Mouse (Mus musculus): ENCODE results near the gene Znrf1. TPM values are rescaled to one million over a fixed set of nuclear protein-coding genes. Genes with fewer than 3 reads are reported as not detected.
A peak's percentile ranks its signal among the peaks of the same experiment; 100 is the strongest.

The Znrf1 gene
- polyA plus RNA-seq, 1 experiment = 88.8 TPM

DNA sequence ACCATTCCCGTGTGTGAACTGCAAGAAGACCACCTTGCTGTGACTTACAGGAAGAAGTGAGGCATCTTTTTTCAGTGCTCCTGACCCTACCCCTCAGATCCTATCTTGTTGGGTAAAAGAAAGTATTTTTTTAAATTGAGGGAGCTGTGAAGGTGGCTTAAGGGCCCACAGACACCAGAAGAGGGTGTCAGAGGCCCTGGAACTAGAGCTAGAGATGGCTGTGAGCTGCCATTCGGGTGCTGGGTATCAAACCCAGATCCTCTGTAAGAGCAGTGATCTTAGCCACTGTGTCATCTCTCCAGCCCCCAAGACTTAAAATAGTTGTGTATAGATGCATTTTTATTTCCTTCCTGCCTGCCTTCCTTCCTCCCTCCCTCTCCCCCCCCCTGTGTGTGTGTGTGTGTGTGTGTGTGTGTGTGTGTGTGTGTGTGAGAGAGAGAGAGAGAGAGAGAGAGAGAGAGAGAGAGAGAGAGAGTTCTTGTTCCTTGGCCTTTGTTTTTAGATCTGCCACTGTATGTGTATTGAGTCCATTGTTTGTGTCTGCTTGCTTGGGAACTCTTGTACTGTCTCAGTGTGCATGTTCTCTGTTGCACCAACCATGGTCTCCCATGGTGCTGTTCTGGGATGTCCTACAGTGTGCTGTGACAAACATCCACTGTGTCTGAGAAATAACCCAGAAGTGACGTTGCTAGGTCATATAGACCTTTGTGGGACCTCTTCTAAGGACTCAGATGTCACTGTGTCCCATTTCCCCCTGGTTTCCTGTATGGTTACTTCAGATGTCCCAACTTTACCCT lies 58.3 kb downstream of the Znrf1 start:
- Histone ChIP-seq H3K27ac (ENCODE audit: insufficient read depth, low read depth, low read length) (peak overlapping the region; percentile 24; the same call in 1 of the 2 replicates), H3K4me3 (ENCODE audit: insufficient read depth, low read length) (no peak overlapping the region), H3K4me1 (ENCODE audit: control insufficient read depth, insufficient read depth, low read length) (peaks cover 78% of the 10 kb centered on the region)
- no peak for TF ChIP-seq CTCF (IDR thresholded peaks at IDR 0.05; ENCODE audit: low read depth, low read length)
- TF ChIP-seq POLR2A (IDR thresholded peaks at IDR 0.05; ENCODE audit: borderline replicate concordance, low read depth, low read length) = no peak

DNA sequence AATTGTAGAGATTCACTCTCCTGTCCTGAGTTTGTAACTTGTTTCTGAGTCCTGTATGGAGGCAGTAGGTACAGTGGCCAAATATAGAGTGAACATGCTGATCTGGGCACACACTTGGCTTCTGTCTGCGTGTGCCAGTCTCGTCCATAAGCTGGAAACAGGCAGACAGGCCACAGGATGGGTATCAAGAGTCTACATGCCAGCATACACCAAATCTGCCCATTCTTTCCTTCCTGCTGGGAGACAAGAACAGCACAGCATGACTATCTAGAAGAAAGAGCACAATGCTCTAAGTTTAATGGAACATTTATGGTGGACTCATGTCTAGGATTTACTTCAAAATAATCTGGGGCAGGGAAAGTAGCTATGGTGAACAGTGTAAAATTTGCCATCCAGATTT lies 59.1 kb downstream of the Znrf1 start:
- TF ChIP-seq POLR2A (IDR thresholded peaks at IDR 0.05; ENCODE audit: borderline replicate concordance, low read depth, low read length) (no peak), CTCF (IDR thresholded peaks at IDR 0.05; ENCODE audit: low read depth, low read length) (no peak)
- peaks cover 78% of the 10 kb centered on the region for H3K4me1 ChIP-seq (ENCODE audit: control insufficient read depth, insufficient read depth, low read length)
- no peak overlapping the region for H3K27ac ChIP-seq (ENCODE audit: insufficient read depth, low read depth, low read length)
- no peak overlapping the region for H3K4me3 ChIP-seq (ENCODE audit: insufficient read depth, low read length)

GRCm38 (mm10) chr8:111595712-111596484 lies 60.0 kb downstream of the Znrf1 start:
- Histone ChIP-seq H3K4me1 (ENCODE audit: control insufficient read depth, insufficient read depth, low read length) (peaks cover 72% of the 10 kb centered on the region), H3K27ac (ENCODE audit: insufficient read depth, low read depth, low read length) (peak overlapping the region; percentile 75), H3K4me3 (ENCODE audit: insufficient read depth, low read length) (peak overlapping the region; percentile 32)
- TF ChIP-seq POLR2A (IDR thresholded peaks at IDR 0.05; ENCODE audit: borderline replicate concordance, low read depth, low read length) (no peak), CTCF (IDR thresholded peaks at IDR 0.05; ENCODE audit: low read depth, low read length) (no peak)

DNA sequence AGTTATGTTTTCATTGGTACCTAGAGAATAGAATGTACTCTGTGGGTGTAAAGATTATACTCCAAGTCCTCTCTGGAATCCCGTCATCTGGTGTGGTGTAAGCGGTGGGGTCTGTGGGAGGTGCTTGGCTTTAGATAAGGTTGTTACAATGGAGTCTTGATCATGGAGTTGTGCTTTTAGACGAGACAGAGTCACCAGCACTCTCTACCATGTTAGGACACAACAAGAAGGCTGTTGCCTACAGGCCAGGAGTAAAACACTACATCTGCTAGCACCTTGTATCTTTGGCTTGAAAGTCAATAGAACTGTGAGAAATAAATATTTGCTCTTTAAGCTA lies 60.6 kb downstream of the Znrf1 start:
- peaks cover 71% of the 10 kb centered on the region for H3K4me1 ChIP-seq (ENCODE audit: control insufficient read depth, insufficient read depth, low read length)
- TF ChIP-seq POLR2A (IDR thresholded peaks at IDR 0.05; ENCODE audit: borderline replicate concordance, low read depth, low read length) (no peak), CTCF (IDR thresholded peaks at IDR 0.05; ENCODE audit: low read depth, low read length) (no peak)
- H3K27ac ChIP-seq (ENCODE audit: insufficient read depth, low read depth, low read length) = no peak overlapping the region
- no peak overlapping the region for H3K4me3 ChIP-seq (ENCODE audit: insufficient read depth, low read length)

DNA sequence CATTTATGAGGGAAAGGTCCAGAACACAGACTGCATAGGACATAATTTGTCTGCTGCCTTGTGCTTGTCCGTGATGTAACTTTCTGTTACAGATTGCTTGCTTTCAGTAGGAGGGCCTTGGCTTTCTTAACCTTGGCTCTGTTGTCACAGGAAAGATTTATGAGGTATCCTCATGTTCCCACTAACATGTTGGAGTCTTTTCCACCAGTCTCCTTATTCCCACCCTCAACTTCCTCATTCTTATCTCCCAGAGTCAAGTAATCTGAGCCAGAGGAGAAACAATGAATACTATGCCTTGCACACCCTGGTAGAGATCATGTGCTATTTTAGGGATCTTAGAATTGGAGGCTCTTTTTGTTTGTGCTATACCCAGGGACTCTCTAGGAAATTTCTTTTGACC lies 61.4 kb downstream of the Znrf1 start:
- H3K27ac ChIP-seq (ENCODE audit: insufficient read depth, low read depth, low read length) = no peak overlapping the region
- no peak for TF ChIP-seq POLR2A (IDR thresholded peaks at IDR 0.05; ENCODE audit: borderline replicate concordance, low read depth, low read length)
- TF ChIP-seq CTCF (IDR thresholded peaks at IDR 0.05; ENCODE audit: low read depth, low read length) = no peak
- H3K4me1 ChIP-seq (ENCODE audit: control insufficient read depth, insufficient read depth, low read length) = peaks cover 67% of the 10 kb centered on the region

DNA sequence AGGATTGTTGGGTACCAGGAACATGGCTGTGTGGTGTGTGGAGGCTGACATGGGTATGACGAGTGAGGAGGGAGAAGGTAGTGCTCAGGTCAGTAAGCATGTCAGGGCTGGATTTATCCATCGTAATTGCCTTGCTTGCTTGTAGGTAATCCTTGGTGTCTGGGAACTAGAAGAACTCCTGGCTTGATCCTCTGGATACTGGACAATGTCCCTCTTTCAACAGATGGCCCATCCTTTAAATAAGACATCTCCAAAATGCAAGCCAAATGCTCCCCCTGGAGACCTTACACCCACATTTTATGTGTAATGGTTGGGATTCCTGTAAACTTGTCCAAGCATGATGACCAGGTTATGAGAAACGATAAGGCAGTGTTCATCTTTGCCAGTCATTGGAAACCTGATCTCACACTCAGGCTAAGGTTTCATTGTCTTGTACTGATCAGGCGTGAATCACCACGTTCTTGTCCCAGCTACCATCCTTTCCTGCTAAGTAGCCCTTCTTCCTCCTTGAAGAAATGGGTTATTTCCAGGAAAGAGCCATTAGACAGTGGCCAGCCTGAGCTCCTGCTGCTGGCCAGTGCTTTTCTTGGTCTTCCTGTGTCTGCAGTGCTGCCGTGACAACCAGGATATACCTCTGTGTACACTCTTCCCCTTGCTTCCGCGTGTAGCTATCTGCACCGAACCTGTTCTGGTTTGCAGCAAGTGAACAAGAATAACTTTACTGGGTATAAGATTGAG lies 64.0 kb downstream of the Znrf1 start:
- no peak for TF ChIP-seq POLR2A (IDR thresholded peaks at IDR 0.05; ENCODE audit: borderline replicate concordance, low read depth, low read length)
- no peak for TF ChIP-seq CTCF (IDR thresholded peaks at IDR 0.05; ENCODE audit: low read depth, low read length)
- no peak overlapping the region for H3K27ac ChIP-seq (ENCODE audit: insufficient read depth, low read depth, low read length)
- H3K4me3 ChIP-seq (ENCODE audit: insufficient read depth, low read length) = no peak overlapping the region
- H3K4me1 ChIP-seq (ENCODE audit: control insufficient read depth, insufficient read depth, low read length) = peaks cover 47% of the 10 kb centered on the region

More for the DNA sequence above, 61.4 kb downstream of the Znrf1 start:
- no peak overlapping the region for H3K4me3 ChIP-seq (ENCODE audit: insufficient read depth, low read length)

DNA sequence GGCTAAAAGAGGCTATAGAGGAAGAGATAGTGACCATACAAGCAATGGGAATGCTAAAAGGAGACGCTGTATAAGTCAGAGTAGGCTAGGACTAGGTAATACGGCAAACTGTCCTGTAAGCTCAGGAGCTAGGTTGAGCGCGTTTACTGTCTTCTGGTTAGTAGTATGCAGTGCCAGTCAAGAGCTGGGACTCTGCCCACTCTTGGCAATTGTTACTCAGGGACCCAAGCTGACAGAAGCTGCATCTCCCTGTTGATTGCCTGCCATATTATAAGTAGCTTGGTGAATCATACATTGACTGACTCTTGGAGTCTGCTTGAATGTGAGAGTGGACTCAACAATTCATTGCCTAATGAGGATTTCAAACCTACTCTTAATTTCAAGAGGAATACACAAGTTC lies 66.2 kb downstream of the Znrf1 start:
- no peak overlapping the region for H3K27ac ChIP-seq (ENCODE audit: insufficient read depth, low read depth, low read length)
- peaks cover 35% of the 10 kb centered on the region for H3K4me1 ChIP-seq (ENCODE audit: control insufficient read depth, insufficient read depth, low read length)
- no peak overlapping the region for H3K4me3 ChIP-seq (ENCODE audit: insufficient read depth, low read length)
- TF ChIP-seq POLR2A (IDR thresholded peaks at IDR 0.05; ENCODE audit: borderline replicate concordance, low read depth, low read length) (no peak), CTCF (IDR thresholded peaks at IDR 0.05; ENCODE audit: low read depth, low read length) (no peak)

DNA sequence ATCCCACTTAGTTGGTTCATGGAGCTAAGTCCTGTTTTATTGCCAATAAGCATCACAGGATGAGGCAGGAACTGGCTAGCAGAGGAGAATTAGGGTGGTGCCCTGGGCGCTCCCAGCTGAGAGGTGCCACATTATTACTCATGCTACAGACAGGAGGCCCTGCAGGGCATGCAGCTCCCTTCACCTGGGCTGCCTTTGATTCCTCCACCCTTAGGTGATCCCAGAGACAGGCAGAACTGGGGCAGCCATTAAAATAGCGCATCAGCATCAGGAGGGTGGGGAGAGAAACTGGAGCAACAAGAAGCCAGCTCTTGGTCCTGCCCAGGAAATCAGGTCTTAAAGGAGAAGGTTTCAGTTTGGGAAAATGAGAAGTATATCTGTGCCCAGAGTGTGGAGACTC lies 69.1 kb downstream of the Znrf1 start:
- TF ChIP-seq POLR2A (IDR thresholded peaks at IDR 0.05; ENCODE audit: borderline replicate concordance, low read depth, low read length) (no peak), CTCF (IDR thresholded peaks at IDR 0.05; ENCODE audit: low read depth, low read length) (no peak)
- Histone ChIP-seq H3K4me3 (ENCODE audit: insufficient read depth, low read length) (no peak overlapping the region), H3K27ac (ENCODE audit: insufficient read depth, low read depth, low read length) (no peak overlapping the region), H3K4me1 (ENCODE audit: control insufficient read depth, insufficient read depth, low read length) (peaks cover 18% of the 10 kb centered on the region)

GRCm38 (mm10) chr8:111606961-111607360 lies 71.1 kb downstream of the Znrf1 start:
- H3K4me1 ChIP-seq (ENCODE audit: control insufficient read depth, insufficient read depth, low read length) = peaks cover 15% of the 10 kb centered on the region
- H3K27ac ChIP-seq (ENCODE audit: insufficient read depth, low read depth, low read length) = no peak overlapping the region
- TF ChIP-seq POLR2A (IDR thresholded peaks at IDR 0.05; ENCODE audit: borderline replicate concordance, low read depth, low read length) (no peak), CTCF (IDR thresholded peaks at IDR 0.05; ENCODE audit: low read depth, low read length) (no peak)
- no peak overlapping the region for H3K4me3 ChIP-seq (ENCODE audit: insufficient read depth, low read length)

All from bone marrow macrophage, adult 2 months (primary cell).